Mouse (Mus musculus) midbrain, postnatal 0 days (tissue): ENCODE measurements around the gene Edaradd. TPM values are rescaled to one million over a fixed set of nuclear protein-coding genes. Genes with fewer than 3 reads are reported as not detected.

Source experiments
- ATAC-seq: fragments of 200-750 bp; cut with Nextera tagmentation; 2 replicates; pipeline ENCODE4 v1.8.0; 2017; ENCODE audit warnings: moderate number of reproducible peaks, mild to moderate bottlenecking, moderate TSS enrichment, moderate library complexity; ENCODE audit not compliant: low FRiP score
- DNase-seq: peaks from one replicate; pipeline ENCODE4 v3.0.0-alpha.2; 2015; ENCODE audit warnings: low spot score
- H3K27ac ChIP-seq: fragments of 300-500 bp; sonication (generic); 2 replicates; pipeline ENCODE4 v1.5.1; 2014; ENCODE audit warnings: low read depth, mild to moderate bottlenecking, low read length, mixed read lengths
- H3K27me3 ChIP-seq: fragments of 300-500 bp; sonication (generic); 2 replicates; pipeline ENCODE4 v1.6.1; 2014; ENCODE audit warnings: low read length, control low read depth, mixed read lengths; ENCODE audit not compliant: insufficient read depth
- H3K36me3 ChIP-seq: fragments of 300-500 bp; sonication (generic); 2 replicates; pipeline ENCODE4 v1.6.1; 2014; ENCODE audit warnings: low read length, control low read depth, mixed read lengths; ENCODE audit not compliant: insufficient read depth
- H3K4me1 ChIP-seq: fragments of 300-500 bp; sonication (generic); 2 replicates; pipeline ENCODE4 v1.6.1; 2014; ENCODE audit warnings: mild to moderate bottlenecking, control low read depth, antibody characterized with exemption, low read length, mixed read lengths; ENCODE audit not compliant: insufficient read depth
- H3K4me2 ChIP-seq: fragments of 300-500 bp; sonication (generic); 2 replicates; pipeline ENCODE4 v1.6.1; 2014; ENCODE audit warnings: low read depth, mild to moderate bottlenecking, low read length, mixed read lengths; ENCODE audit not compliant: poor library complexity, severe bottlenecking
- H3K4me3 ChIP-seq: fragments of 300-500 bp; sonication (generic); 2 replicates; pipeline ENCODE4 v1.5.1; 2014; ENCODE audit warnings: low read depth, mild to moderate bottlenecking, low read length, moderate library complexity
- H3K9ac ChIP-seq: fragments of 300-500 bp; sonication (generic); replicated peaks from 2 replicates; pipeline ENCODE4 v1.6.1; 2014; ENCODE audit warnings: mild to moderate bottlenecking, low read length, moderate library complexity, mixed read lengths; ENCODE audit not compliant: poor library complexity, severe bottlenecking
- H3K9me3 ChIP-seq: fragments of 300-500 bp; sonication (generic); 2 replicates; pipeline ENCODE4 v1.6.1; 2016; ENCODE audit warnings: low read length, control low read depth
- CTCF ChIP-seq: IDR thresholded peaks from 2 replicates; pipeline ENCODE4 v1.5.1; 2016; ENCODE audit warnings: antibody characterized with exemption, mild to moderate bottlenecking
- WGBS: fragments of 180-500 bp; shearing (Covaris S2); extraction: QIAGEN DNeasy Blood & Tissue Kit; methylation state at CpG from one replicate; pipeline ENCODE4 v1.1.7; 2014; 5-methylcytosine and 5-hydroxymethylcytosine counted together
- polyA plus RNA-seq: library from polyadenylated mRNA; unstranded; fragments of >200 nt; fragmentation: Nextera tagmentation; extraction: Ambion mirVana; gene quantifications from 2 replicates; pipeline ENCODE4 v1.2.1, GENCODE M21; 2015
- total RNA-seq: library from RNA; depleted of rRNA; stranded (reverse); fragments of >200 nt; gene quantifications from 2 replicates; pipeline ENCODE4 v1.2.3, GENCODE M21; 2014

Edaradd gene
- total and polyA plus RNA-seq, 2 experiments from 2014 or later = 1.4 TPM

- TF ChIP-seq CTCF = no peak
- H3K4me3 ChIP-seq = no peak overlapping the region
- no peak overlapping the region for H3K4me2 ChIP-seq
- 94% methylated on average over 3 of the region's 3 CpGs for WGBS
- DNase-seq (no peak), ATAC-seq (no peak)
- H3K9ac ChIP-seq = no peak overlapping the region
- no peaks in the 10 kb centered on the region for H3K27me3 ChIP-seq
- H3K27ac ChIP-seq = no peak overlapping the region
- H3K4me1 ChIP-seq = no peaks in the 10 kb centered on the region
- no peaks in the 10 kb centered on the region for H3K36me3 ChIP-seq
- no peaks in the 10 kb centered on the region for H3K9me3 ChIP-seq
Observed at GRCm38 (mm10) chr13:12492515-12492914, 27.7 kb downstream of the Edaradd start.

GRCm38 (mm10) chr13:12485640-12486039 is 34.6 kb downstream of the Edaradd start:
- H3K27ac ChIP-seq = no peak overlapping the region
- H3K4me1 ChIP-seq = no peaks in the 10 kb centered on the region
- 79% methylated on average over 7 of the region's 7 CpGs for WGBS
- TF ChIP-seq CTCF = no peak
- no peaks in the 10 kb centered on the region for H3K27me3 ChIP-seq
- no peaks in the 10 kb centered on the region for H3K36me3 ChIP-seq
- no peak overlapping the region for H3K4me2 ChIP-seq
- no peaks in the 10 kb centered on the region for H3K9me3 ChIP-seq
- no peak overlapping the region for H3K4me3 ChIP-seq
- H3K9ac ChIP-seq = no peak overlapping the region
- ATAC-seq (no peak), DNase-seq (no peak)

GRCm38 (mm10) chr13:12485197-12485596 is 35.0 kb downstream of the Edaradd start:
- no peak overlapping the region for H3K4me3 ChIP-seq
- H3K27ac ChIP-seq = no peak overlapping the region
- TF ChIP-seq CTCF = no peak
- H3K27me3 ChIP-seq = no peaks in the 10 kb centered on the region
- H3K4me2 ChIP-seq = no peak overlapping the region
- ATAC-seq = no peak
- H3K9me3 ChIP-seq = no peaks in the 10 kb centered on the region
- DNase-seq = no peak
- H3K36me3 ChIP-seq = no peaks in the 10 kb centered on the region
- H3K4me1 ChIP-seq = no peaks in the 10 kb centered on the region
- no peak overlapping the region for H3K9ac ChIP-seq
- WGBS = 55% methylated on average over 2 of the region's 2 CpGs

GRCm38 (mm10) chr13:12479802-12480201 is 40.4 kb downstream of the Edaradd start:
- no peak for TF ChIP-seq CTCF
- H3K4me2 ChIP-seq = no peak overlapping the region
- H3K4me3 ChIP-seq = no peak overlapping the region
- no peak for DNase-seq
- WGBS = 77% methylated on average over 6 of the region's 6 CpGs
- no peaks in the 10 kb centered on the region for H3K9me3 ChIP-seq
- no peaks in the 10 kb centered on the region for H3K27me3 ChIP-seq
- H3K27ac ChIP-seq = no peak overlapping the region
- no peaks in the 10 kb centered on the region for H3K4me1 ChIP-seq
- no peak for ATAC-seq
- H3K9ac ChIP-seq = no peak overlapping the region
- H3K36me3 ChIP-seq = no peaks in the 10 kb centered on the region

- ATAC-seq (no peak), DNase-seq (no peak)
- no peaks in the 10 kb centered on the region for H3K4me1 ChIP-seq
- no peaks in the 10 kb centered on the region for H3K36me3 ChIP-seq
- H3K4me3 ChIP-seq = no peak overlapping the region
- H3K27ac ChIP-seq = no peak overlapping the region
- 82% methylated on average over 15 of the region's 15 CpGs for WGBS
- no peaks in the 10 kb centered on the region for H3K27me3 ChIP-seq
- H3K9ac ChIP-seq = no peak overlapping the region
- no peak overlapping the region for H3K4me2 ChIP-seq
- no peak for TF ChIP-seq CTCF
- H3K9me3 ChIP-seq = no peaks in the 10 kb centered on the region
Observed at GRCm38 (mm10) chr13:12478301-12478700, 41.9 kb downstream of the Edaradd start.

GRCm38 (mm10) chr13:12476886-12477285 is 43.4 kb downstream of the Edaradd start:
- ATAC-seq (no peak), DNase-seq (no peak)
- WGBS = 88% methylated on average over 4 of the region's 4 CpGs
- no peaks in the 10 kb centered on the region for H3K36me3 ChIP-seq
- no peak overlapping the region for H3K9ac ChIP-seq
- no peaks in the 10 kb centered on the region for H3K9me3 ChIP-seq
- no peak overlapping the region for H3K4me2 ChIP-seq
- H3K4me1 ChIP-seq = no peaks in the 10 kb centered on the region
- H3K27me3 ChIP-seq = no peaks in the 10 kb centered on the region
- H3K27ac ChIP-seq = no peak overlapping the region
- H3K4me3 ChIP-seq = no peak overlapping the region
- no peak for TF ChIP-seq CTCF
